Mouse (Mus musculus): ENCODE results near the gene Notch2.
"Not testable (repeated sequence)": the region's sequence is repeated elsewhere in the genome, so short reads cannot be mapped to it uniquely, and the experiment has no call there.

The Notch2 gene

GRCm38 (mm10) chr3:98106590-98107313 is 93.4 kb downstream of the Notch2 start:
- DNase-seq: no peak

GRCm38 (mm10) chr3:98108416-98108815 is 95.1 kb downstream of the Notch2 start:
- no peak for DNase-seq

- DNase-seq: no peak
These were observed 95.5 kb downstream of the Notch2 start for GRCm38 (mm10) chr3:98108866-98109265.

- no peak for DNase-seq
These were observed 97.3 kb downstream of the Notch2 start for GRCm38 (mm10) chr3:98110610-98111009.

GRCm38 (mm10) chr3:98118252-98118651 is 104.9 kb downstream of the Notch2 start:
- DNase-seq: no peak

GRCm38 (mm10) chr3:98119338-98119737 is 106.0 kb downstream of the Notch2 start:
- DNase-seq: no peak

GRCm38 (mm10) chr3:98120884-98121283 is 107.6 kb downstream of the Notch2 start:
- no peak for DNase-seq

GRCm38 (mm10) chr3:98127775-98128174 is 114.4 kb downstream of the Notch2 start:
- DNase-seq: no peak

GRCm38 (mm10) chr3:98128716-98129115 is 115.4 kb downstream of the Notch2 start:
- no peak for DNase-seq

GRCm38 (mm10) chr3:98132140-98132539 is 118.8 kb downstream of the Notch2 start:
- not testable (repeated sequence) for DNase-seq

- no peak for DNase-seq
These were observed 119.3 kb downstream of the Notch2 start for GRCm38 (mm10) chr3:98132636-98133035.

GRCm38 (mm10) chr3:98141456-98141855 is 128.1 kb downstream of the Notch2 start:
- DNase-seq: no peak

- DNase-seq: no peak
These were observed 129.5 kb downstream of the Notch2 start for GRCm38 (mm10) chr3:98142862-98143261.

GRCm38 (mm10) chr3:98145204-98145603 is 131.9 kb downstream of the Notch2 start:
- no peak for DNase-seq

GRCm38 (mm10) chr3:98146471-98147410 is 133.4 kb downstream of the Notch2 start:
- DNase-seq: no peak

GRCm38 (mm10) chr3:98147706-98148105 is 134.4 kb downstream of the Notch2 start:
- DNase-seq: no peak

- DNase-seq: no peak
These were observed 136.6 kb downstream of the Notch2 start for GRCm38 (mm10) chr3:98149881-98150280.

GRCm38 (mm10) chr3:98151016-98151415 is 137.7 kb downstream of the Notch2 start:
- no peak for DNase-seq

GRCm38 (mm10) chr3:98153460-98153859 is 140.1 kb downstream of the Notch2 start:
- no peak for DNase-seq

GRCm38 (mm10) chr3:98156158-98156557 is 142.8 kb downstream of the Notch2 start:
- no peak for DNase-seq

- DNase-seq: no peak
These were observed 143.7 kb downstream of the Notch2 start for GRCm38 (mm10) chr3:98157073-98157472.

- DNase-seq: no peak
These were observed 144.3 kb downstream of the Notch2 start for GRCm38 (mm10) chr3:98157585-98157984.

GRCm38 (mm10) chr3:98158646-98159045 is 145.3 kb downstream of the Notch2 start:
- DNase-seq: no peak

GRCm38 (mm10) chr3:98159289-98159688 is 146.0 kb downstream of the Notch2 start:
- DNase-seq: no peak
